Mouse (Mus musculus) A20 (cell line): ENCODE results near the gene Caskin2.

ENCODE experiments used
- DNase-seq: peaks from one replicate; pipeline ENCODE4 v3.0.0-alpha.2; 2011; ENCODE audit warnings: low read depth, low spot score

Caskin2 gene

DNA sequence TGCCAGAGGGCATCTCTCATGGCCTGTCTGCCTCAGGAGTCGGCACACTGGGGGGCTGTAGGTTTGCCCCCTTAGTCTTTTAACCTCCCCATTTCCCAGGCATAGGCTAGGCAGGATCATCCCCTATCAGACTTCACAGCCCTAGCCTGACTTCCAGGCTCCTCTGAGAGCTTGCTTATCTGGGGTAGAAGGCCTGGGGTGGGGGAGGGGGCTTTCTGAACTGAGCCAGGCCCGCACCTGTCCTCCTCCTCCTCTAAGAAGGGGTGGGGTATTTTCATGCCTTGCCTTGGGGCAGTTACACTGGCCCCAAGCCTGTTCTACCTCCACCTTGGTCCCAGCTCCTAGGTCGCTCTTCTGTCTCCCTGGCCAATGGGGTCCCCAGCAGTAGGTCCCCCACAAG is 18.1 kb upstream of the Caskin2 start:
- no peak for DNase-seq

- no peak for DNase-seq
Observed at GRCm38 (mm10) chr11:115830550-115831325, 17.3 kb upstream of the Caskin2 start.

- DNase-seq = no peak
Observed at GRCm38 (mm10) chr11:115829036-115829435, 15.6 kb upstream of the Caskin2 start.

GRCm38 (mm10) chr11:115827624-115828023 is 14.2 kb upstream of the Caskin2 start:
- no peak for DNase-seq

- DNase-seq = no peak
Observed at GRCm38 (mm10) chr11:115826487-115826886, 13.0 kb upstream of the Caskin2 start.

GRCm38 (mm10) chr11:115824813-115825212 is 11.4 kb upstream of the Caskin2 start:
- DNase-seq = no peak

DNA sequence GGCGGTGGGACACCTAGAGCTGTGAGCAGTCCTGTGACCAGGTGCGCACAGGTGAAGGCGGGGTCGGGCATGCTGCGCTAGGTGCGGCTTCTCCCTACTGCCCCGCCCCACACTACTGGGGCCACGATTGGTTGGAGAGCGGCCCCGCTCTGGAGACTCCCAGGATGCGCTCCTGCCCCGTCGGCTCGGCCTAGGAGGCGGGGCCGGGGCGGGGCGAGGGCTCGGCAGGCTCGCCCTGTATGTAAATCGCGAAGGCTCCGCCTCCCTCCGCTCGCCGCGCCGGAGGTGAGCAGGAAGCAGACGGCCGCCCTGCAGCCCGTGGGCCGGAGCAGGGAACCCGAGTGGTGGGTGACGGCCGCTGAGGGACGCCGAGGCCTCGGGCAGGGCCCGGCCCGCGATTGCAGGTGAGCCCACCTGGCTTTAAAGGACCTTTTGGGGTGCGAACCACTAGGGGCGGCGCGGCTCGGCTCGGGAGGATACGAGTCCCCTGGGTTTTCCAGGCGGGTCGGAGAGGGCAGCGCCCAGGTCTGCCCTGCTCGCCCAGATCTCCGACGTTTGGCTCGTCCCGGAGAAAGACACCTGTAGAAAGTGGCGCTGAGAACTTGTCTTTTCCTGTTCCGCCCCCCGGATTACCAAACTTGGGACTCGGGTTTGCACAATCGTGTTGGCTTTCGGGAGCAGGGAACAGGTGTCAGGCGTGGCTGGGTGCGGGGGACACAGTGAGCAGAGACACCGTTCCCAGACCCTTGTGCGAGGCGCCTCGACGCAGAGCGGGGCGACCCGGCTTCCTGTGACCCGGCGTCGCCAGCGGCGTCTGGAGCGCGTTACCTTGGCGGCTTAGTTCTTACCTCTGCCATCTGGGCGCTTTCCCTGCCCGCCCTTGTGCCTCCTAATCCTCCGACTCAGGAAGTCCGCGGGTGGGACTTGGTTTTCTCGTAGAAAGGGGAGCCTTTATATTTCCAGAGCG is 10.6 kb upstream of the Caskin2 start, which contains the start of gene Llgl2:
Gene Llgl2 (plus strand): TSS at position 276 of the 967 bp plus-strand sequence.
- peak; percentile 91 for DNase-seq

DNA sequence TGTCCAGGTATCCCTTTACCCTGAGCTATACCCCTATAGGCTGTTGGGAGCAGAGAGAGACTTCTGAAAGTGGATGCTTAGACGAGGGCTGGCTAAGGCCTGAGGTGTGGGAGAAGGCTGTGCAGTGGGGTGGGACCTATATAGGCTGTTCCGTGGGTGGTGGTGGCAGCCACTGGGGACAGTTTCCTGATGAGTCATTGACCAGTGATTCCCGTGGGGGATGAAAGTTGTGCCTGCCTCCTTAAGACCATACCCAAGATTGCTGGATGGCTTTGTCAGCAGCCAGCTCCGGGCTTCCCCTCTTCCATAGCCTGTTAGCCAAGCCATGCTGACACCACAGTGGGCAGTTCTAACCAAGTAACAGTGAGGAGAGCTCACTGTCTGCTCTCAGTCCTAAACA is 7.6 kb upstream of the Caskin2 start:
- no peak for DNase-seq

DNA sequence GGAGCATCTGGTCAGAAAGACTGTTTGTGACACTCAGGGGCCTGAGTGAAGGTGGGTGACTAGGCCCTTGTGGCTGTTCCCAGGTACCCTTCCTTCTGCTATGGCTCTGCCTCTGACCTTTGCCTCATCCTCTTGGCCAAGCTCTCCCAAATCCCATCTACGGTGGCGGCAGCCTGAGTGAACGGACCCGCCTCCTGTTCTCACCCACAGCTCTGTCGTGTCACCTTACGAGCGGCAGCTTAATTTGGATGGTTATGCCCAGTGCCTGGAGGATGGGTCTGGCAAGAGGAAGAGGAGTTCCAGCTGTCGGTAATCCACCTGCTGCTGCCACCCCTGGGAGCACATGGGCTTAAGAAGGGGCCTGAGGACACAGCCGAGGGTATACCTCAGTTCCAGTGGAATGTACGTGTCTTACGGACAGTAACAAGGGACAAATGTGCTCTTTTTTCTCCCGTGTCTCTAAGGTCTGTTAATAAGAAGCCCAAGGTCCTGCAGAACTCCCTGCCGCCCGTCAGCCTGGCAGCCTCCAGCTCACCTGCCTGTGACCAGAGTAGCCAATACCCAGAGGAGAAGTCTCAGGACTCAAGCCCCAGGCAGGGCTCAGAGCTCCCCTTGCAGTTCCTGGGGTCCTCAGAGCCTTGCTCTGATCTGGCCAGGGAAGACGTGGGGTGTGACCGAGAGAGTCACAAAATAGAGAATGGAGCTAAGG is 6.6 kb upstream of the Caskin2 start:
- no peak for DNase-seq

GRCm38 (mm10) chr11:115817331-115817730 is 3.9 kb upstream of the Caskin2 start:
- peak; percentile 36 for DNase-seq

GRCm38 (mm10) chr11:115814605-115815450 is 1.4 kb upstream of the Caskin2 start, which contains the start of gene Tsen54:
Gene Tsen54 (plus strand): TSS chr11:115814724.
- DNase-seq = peak; percentile 89

- no peak for DNase-seq
Observed at GRCm38 (mm10) chr11:115812533-115813420, 662 bp downstream of the Caskin2 start.

- no peak for DNase-seq
Observed at GRCm38 (mm10) chr11:115812095-115812494, 1.3 kb downstream of the Caskin2 start.

- no peak for DNase-seq
Observed at GRCm38 (mm10) chr11:115811381-115812093, 1.9 kb downstream of the Caskin2 start.

DNA sequence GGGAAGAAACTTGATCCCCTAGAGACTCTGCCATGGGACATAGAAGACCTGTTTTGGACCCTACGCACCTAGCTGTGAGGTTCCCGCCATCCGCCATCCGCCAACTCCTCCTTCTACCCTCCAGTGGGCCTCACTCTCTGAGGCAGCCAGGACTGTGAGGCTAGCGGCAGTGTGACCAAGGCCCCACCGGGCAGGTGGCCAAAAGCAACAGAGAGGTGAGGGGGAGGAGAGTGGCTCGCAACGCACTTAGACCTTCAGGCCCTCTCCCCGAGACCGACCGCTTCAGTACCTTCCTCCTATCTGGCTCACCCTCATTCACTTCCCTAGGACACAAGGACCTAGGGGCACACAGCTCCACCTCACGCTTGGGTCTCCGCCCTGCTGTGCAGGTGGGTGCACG is 3.1 kb downstream of the Caskin2 start:
- DNase-seq = no peak

GRCm38 (mm10) chr11:115809311-115809781 is 4.1 kb downstream of the Caskin2 start:
- DNase-seq = no peak

DNA sequence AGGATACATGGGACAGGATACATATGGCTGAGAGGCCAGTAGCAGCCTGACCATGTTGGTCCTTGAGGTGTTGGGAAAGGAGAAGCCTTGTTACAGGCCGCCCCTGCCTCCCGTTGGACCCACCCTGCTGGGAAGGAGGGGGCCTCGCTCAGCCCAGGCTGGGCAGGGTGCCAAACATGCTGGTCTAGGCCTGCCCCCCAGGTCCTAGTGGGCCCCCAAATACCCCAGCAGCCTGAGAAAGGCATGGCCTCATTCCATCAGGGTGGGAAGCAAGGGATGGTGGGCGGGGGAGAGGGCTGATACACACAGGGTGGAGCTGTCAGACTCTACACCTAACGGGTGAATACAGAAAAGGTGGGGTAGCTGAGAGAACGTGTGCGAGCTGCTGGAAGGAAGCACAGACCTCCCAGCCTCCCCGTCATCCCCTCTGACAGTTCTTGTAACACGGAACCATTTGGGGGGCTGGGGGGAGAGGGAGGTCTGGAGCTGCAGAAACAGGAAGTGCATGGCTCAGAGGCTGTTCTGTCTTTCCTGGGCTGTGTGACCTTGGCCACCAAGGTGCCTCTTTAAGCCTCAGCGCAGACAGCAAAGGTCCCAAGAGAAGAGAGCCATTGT is 4.6 kb downstream of the Caskin2 start:
- no peak for DNase-seq

- DNase-seq = no peak
Observed at GRCm38 (mm10) chr11:115807971-115808370, 5.5 kb downstream of the Caskin2 start.

- no peak for DNase-seq
Observed at GRCm38 (mm10) chr11:115807306-115807705, 6.1 kb downstream of the Caskin2 start.
